Mouse (Mus musculus) cortical plate, adult 2 months (tissue): ENCODE results near the gene Mtcp1. TPM values are rescaled to one million over a fixed set of nuclear protein-coding genes. Genes with fewer than 3 reads are reported as not detected.

ENCODE experiments used
- H3K27ac ChIP-seq: fragments of 200-500 bp; 2 replicates; pipeline ENCODE4 v1.5.1; 2012; ENCODE audit warnings: low read length, control low read depth, inconsistent platforms; ENCODE audit not compliant: insufficient read depth
- H3K4me1 ChIP-seq: fragments of 200-500 bp; 2 replicates; pipeline ENCODE4 v1.6.1; 2011; ENCODE audit warnings: low read length; ENCODE audit not compliant: control insufficient read depth, insufficient read depth
- H3K4me3 ChIP-seq: fragments of 200-500 bp; 2 replicates; pipeline ENCODE4 v1.5.1; 2011; ENCODE audit warnings: mild to moderate bottlenecking, low read length, control low read depth; ENCODE audit not compliant: insufficient read depth
- CTCF ChIP-seq: fragments of 200-500 bp; IDR thresholded peaks from 2 replicates; pipeline ENCODE4 v1.5.1; 2011; ENCODE audit warnings: mild to moderate bottlenecking, control low read depth, low read length; ENCODE audit not compliant: insufficient read depth; ENCODE audit errors: extremely low read depth
- POLR2A ChIP-seq: fragments of 200-500 bp; IDR thresholded peaks from 2 replicates; pipeline ENCODE4 v1.6.1; 2011; ENCODE audit warnings: mild to moderate bottlenecking, low read length, control low read depth; ENCODE audit not compliant: insufficient read depth; ENCODE audit errors: extremely low read depth
- polyA plus RNA-seq: library from polyadenylated mRNA; depleted of rRNA; stranded (reverse); fragments of >200 nt; gene quantifications from 2 replicates; pipeline ENCODE4 v1.2.3, GENCODE M21; 2012; rRNA removed

The Mtcp1 gene
- 6.3 TPM in 2 replicates for polyA plus RNA-seq

GRCm38 (mm10) chrX:75415936-75416785 is at the start of gene Mtcp1, which contains the start of the genes Cmc4 and Brcc3:
Gene Mtcp1 (minus strand): TSS chrX:75416588.
Gene Cmc4 (minus strand): TSS chrX:75416584.
Gene Brcc3 (plus strand): TSS chrX:75416628.
- no peak for TF ChIP-seq CTCF
- peak; percentile 74 for TF ChIP-seq POLR2A
- Histone ChIP-seq H3K4me3 (peak within 1 kb of the TSS; percentile 83), H3K27ac (peak within 1 kb of the TSS; percentile 83), H3K4me1 (no peaks in the 10 kb centered on the region)

- H3K27ac ChIP-seq = no peak overlapping the region
- TF ChIP-seq CTCF (no peak), POLR2A (no peak)
- no peaks in the 10 kb centered on the region for H3K4me1 ChIP-seq
- H3K4me3 ChIP-seq = no peak overlapping the region
Observed at GRCm38 (mm10) chrX:75454597-75454996, 38.2 kb upstream of the Mtcp1 start.

GRCm38 (mm10) chrX:75409711-75410110 is 6.7 kb downstream of the Mtcp1 start:
- Histone ChIP-seq H3K27ac (no peak overlapping the region), H3K4me1 (no peaks in the 10 kb centered on the region)
- TF ChIP-seq POLR2A = no peak
- TF ChIP-seq CTCF = no peak

GRCm38 (mm10) chrX:75403350-75403749 is 13.0 kb downstream of the Mtcp1 start:
- H3K4me3 ChIP-seq = no peak overlapping the region
- H3K4me1 ChIP-seq = no peaks in the 10 kb centered on the region
- TF ChIP-seq POLR2A (no peak), CTCF (no peak)
- no peak overlapping the region for H3K27ac ChIP-seq

More at GRCm38 (mm10) chrX:75409711-75410110, 6.7 kb downstream of the Mtcp1 start:
- no peak overlapping the region for H3K4me3 ChIP-seq

- H3K4me1 ChIP-seq = no peaks in the 10 kb centered on the region
- TF ChIP-seq POLR2A (no peak), CTCF (no peak)
- no peak overlapping the region for H3K4me3 ChIP-seq
Observed at GRCm38 (mm10) chrX:75402668-75403067, 13.7 kb downstream of the Mtcp1 start.

GRCm38 (mm10) chrX:75399471-75399870 is 16.9 kb downstream of the Mtcp1 start:
- Histone ChIP-seq H3K4me3 (no peak overlapping the region), H3K4me1 (no peaks in the 10 kb centered on the region), H3K27ac (no peak overlapping the region)
- TF ChIP-seq CTCF (no peak), POLR2A (no peak)

More at GRCm38 (mm10) chrX:75402668-75403067, 13.7 kb downstream of the Mtcp1 start:
- H3K27ac ChIP-seq = no peak overlapping the region

- TF ChIP-seq CTCF (no peak), POLR2A (0 out of 2 replicates have a peak, but pooled peaks have one; percentile 34)
- Histone ChIP-seq H3K4me3 (peak within 1 kb of the TSS; percentile 72), H3K4me1 (no peaks in the 10 kb centered on the region), H3K27ac (peak within 1 kb of the TSS; percentile 66)
Observed at GRCm38 (mm10) chrX:75382195-75382771, 34.1 kb downstream of the Mtcp1 start, which contains the start of the genes Fundc2 and F8. Gene Fundc2 (plus strand): TSS chrX:75382399. Gene F8 (minus strand): TSS chrX:75382615.

- TF ChIP-seq POLR2A = no peak
- TF ChIP-seq CTCF = no peak
- H3K4me3 ChIP-seq = peak overlapping the region; percentile 72
- no peak overlapping the region for H3K27ac ChIP-seq
- no peaks in the 10 kb centered on the region for H3K4me1 ChIP-seq
Observed at GRCm38 (mm10) chrX:75381699-75382098, 34.7 kb downstream of the Mtcp1 start.

GRCm38 (mm10) chrX:75381176-75381575 is 35.2 kb downstream of the Mtcp1 start:
- H3K27ac ChIP-seq = no peak overlapping the region
- H3K4me1 ChIP-seq = no peaks in the 10 kb centered on the region
- H3K4me3 ChIP-seq = no peak overlapping the region
- no peak for TF ChIP-seq CTCF
- no peak for TF ChIP-seq POLR2A
